Mouse (Mus musculus) heart, embryonic 15.5 days (tissue): ENCODE data around the gene Batf3. TPM values are rescaled to one million over a fixed set of nuclear protein-coding genes. Genes with fewer than 3 reads are reported as not detected.

Source experiments
- ATAC-seq: fragments of 200-750 bp; cut with Nextera tagmentation; replicated peaks from 2 replicates; pipeline ENCODE4 v1.8.0; 2017; ENCODE audit warnings: low read depth, moderate TSS enrichment; ENCODE audit not compliant: insufficient number of reproducible peaks, insufficient read depth, low FRiP score
- H3K27ac ChIP-seq: fragments of 300-500 bp; sonication (generic); 2 replicates; pipeline ENCODE4 v1.5.1; 2015; ENCODE audit warnings: mild to moderate bottlenecking, inconsistent platforms
- H3K27me3 ChIP-seq: fragments of 300-500 bp; sonication (generic); 2 replicates; pipeline ENCODE4 v1.6.1; 2015; ENCODE audit warnings: inconsistent platforms
- H3K36me3 ChIP-seq: fragments of 300-500 bp; sonication (generic); 2 replicates; pipeline ENCODE4 v1.6.1; 2015; ENCODE audit warnings: mild to moderate bottlenecking, inconsistent platforms
- H3K4me1 ChIP-seq: fragments of 300-500 bp; sonication (generic); replicated peaks from 2 replicates; pipeline ENCODE4 v1.6.1; 2015; ENCODE audit warnings: inconsistent platforms
- H3K4me2 ChIP-seq: fragments of 300-500 bp; sonication (generic); 2 replicates; pipeline ENCODE4 v1.6.1; 2015; ENCODE audit warnings: inconsistent platforms, mild to moderate bottlenecking, moderate library complexity
- H3K4me3 ChIP-seq: fragments of 300-500 bp; sonication (generic); 2 replicates; pipeline ENCODE4 v1.5.1; 2015; ENCODE audit warnings: mild to moderate bottlenecking, inconsistent platforms
- H3K9ac ChIP-seq: fragments of 300-500 bp; sonication (generic); 2 replicates; pipeline ENCODE4 v1.6.1; 2015; ENCODE audit warnings: mild to moderate bottlenecking, inconsistent platforms
- H3K9me3 ChIP-seq: fragments of 300-500 bp; sonication (generic); replicated peaks from 2 replicates; pipeline ENCODE4 v1.6.1; 2016; ENCODE audit warnings: inconsistent platforms
- WGBS: fragments of 180-500 bp; shearing (Covaris S2); methylation state at CpG from one replicate; pipeline ENCODE4 v1.1.7; 2015; ENCODE audit warnings: mixed read lengths; 5-methylcytosine and 5-hydroxymethylcytosine counted together
- polyA plus RNA-seq: library from polyadenylated mRNA; unstranded; fragments of >200 nt; fragmentation: Nextera tagmentation; extraction: Ambion mirVana; gene quantifications from 2 replicates; pipeline ENCODE4 v1.2.1, GENCODE M21; 2015

Batf3 gene
- polyA plus RNA-seq, 1 experiment from 2014 or later, result 2.0 TPM

GRCm38 (mm10) chr1:191087955-191088354 is 9.7 kb upstream of the Batf3 start:
- Histone ChIP-seq H3K4me1 (0 out of 2 replicates have a peak, but pooled peaks cover 2% of the 10 kb centered on the region), H3K4me2 (no peak overlapping the region), H3K27ac (no peak overlapping the region), H3K9me3 (no peaks in the 10 kb centered on the region), H3K27me3 (no peaks in the 10 kb centered on the region), H3K9ac (no peak overlapping the region), H3K36me3 (peaks cover 10% of the 10 kb centered on the region; the same call in 1 of the 2 replicates), H3K4me3 (no peak overlapping the region)
- WGBS, result 75% methylated on average over 5 of the region's 5 CpGs
- ATAC-seq, result no peak

GRCm38 (mm10) chr1:191089355-191089754 is 8.3 kb upstream of the Batf3 start:
- ATAC-seq, result no peak
- Histone ChIP-seq H3K27me3 (no peaks in the 10 kb centered on the region), H3K27ac (no peak overlapping the region), H3K9ac (no peak overlapping the region), H3K4me3 (no peak overlapping the region), H3K4me2 (no peak overlapping the region), H3K4me1 (0 out of 2 replicates have a peak, but pooled peaks cover 2% of the 10 kb centered on the region), H3K9me3 (no peaks in the 10 kb centered on the region), H3K36me3 (no peaks in the 10 kb centered on the region; the same call in 1 of the 2 replicates)
- 27% methylated on average over 6 of the region's 6 CpGs for WGBS

- Histone ChIP-seq H3K4me3 (no peak overlapping the region), H3K27me3 (no peaks in the 10 kb centered on the region), H3K36me3 (no peaks in the 10 kb centered on the region), H3K4me1 (peaks cover 4% of the 10 kb centered on the region), H3K4me2 (no peak overlapping the region), H3K9me3 (no peaks in the 10 kb centered on the region), H3K27ac (no peak overlapping the region), H3K9ac (no peak overlapping the region)
- ATAC-seq, result no peak
- WGBS, result 75% methylated on average over 8 of the region's 8 CpGs
Measured at GRCm38 (mm10) chr1:191092050-191092449, 5.6 kb upstream of the Batf3 start.

GRCm38 (mm10) chr1:191093578-191093977 is 4.1 kb upstream of the Batf3 start:
- Histone ChIP-seq H3K9me3 (no peaks in the 10 kb centered on the region), H3K4me3 (no peak overlapping the region), H3K4me1 (peaks cover 16% of the 10 kb centered on the region), H3K4me2 (no peak overlapping the region), H3K27me3 (peaks cover 3% of the 10 kb centered on the region), H3K27ac (no peak overlapping the region), H3K36me3 (no peaks in the 10 kb centered on the region), H3K9ac (no peak overlapping the region)
- WGBS, result 67% methylated on average over 5 of the region's 5 CpGs
- ATAC-seq, result no peak

- H3K4me1 ChIP-seq, result peaks cover 21% of the 10 kb centered on the region
- no peak overlapping the region for H3K9ac ChIP-seq
- H3K4me3 ChIP-seq, result no peak overlapping the region
Measured at GRCm38 (mm10) chr1:191095019-191095418, 2.6 kb upstream of the Batf3 start.

GRCm38 (mm10) chr1:191096871-191097681 is 571 bp upstream of the Batf3 start:
- Histone ChIP-seq H3K4me2 (peak overlapping the region; percentile 98), H3K9ac (no peak overlapping the region), H3K27me3 (peaks cover 13% of the 10 kb centered on the region), H3K36me3 (no peaks in the 10 kb centered on the region), H3K4me3 (peak overlapping the region; percentile 64), H3K27ac (no peak overlapping the region), H3K9me3 (no peaks in the 10 kb centered on the region), H3K4me1 (peaks cover 21% of the 10 kb centered on the region)
- 43% methylated on average over 14 of the region's 14 CpGs for WGBS
- ATAC-seq, result no peak; the same call in 1 of the 2 replicates

More at GRCm38 (mm10) chr1:191095019-191095418, 2.6 kb upstream of the Batf3 start:
- WGBS, result 71% methylated on average over 9 of the region's 9 CpGs
- Histone ChIP-seq H3K4me2 (no peak overlapping the region), H3K9me3 (no peaks in the 10 kb centered on the region), H3K27me3 (peaks cover 13% of the 10 kb centered on the region), H3K36me3 (no peaks in the 10 kb centered on the region), H3K27ac (no peak overlapping the region)
- no peak for ATAC-seq

GRCm38 (mm10) chr1:191099114-191099513 is 1.5 kb downstream of the Batf3 start:
- 42% methylated on average over 5 of the region's 5 CpGs for WGBS
- Histone ChIP-seq H3K27me3 (peaks cover 13% of the 10 kb centered on the region), H3K27ac (no peak overlapping the region), H3K4me2 (peak overlapping the region; percentile 98), H3K4me3 (peak overlapping the region; percentile 64; the same call in 1 of the 2 replicates), H3K9ac (no peak overlapping the region), H3K36me3 (no peaks in the 10 kb centered on the region), H3K9me3 (no peaks in the 10 kb centered on the region), H3K4me1 (peaks cover 19% of the 10 kb centered on the region)
- ATAC-seq, result no peak

GRCm38 (mm10) chr1:191099772-191100291 is 2.2 kb downstream of the Batf3 start:
- Histone ChIP-seq H3K4me2 (no peak overlapping the region), H3K27ac (no peak overlapping the region), H3K36me3 (no peaks in the 10 kb centered on the region), H3K4me1 (peaks cover 19% of the 10 kb centered on the region), H3K27me3 (peaks cover 13% of the 10 kb centered on the region), H3K9me3 (no peaks in the 10 kb centered on the region), H3K9ac (no peak overlapping the region), H3K4me3 (no peak overlapping the region)
- ATAC-seq, result no peak
- 76% methylated on average over 5 of the region's 5 CpGs for WGBS

GRCm38 (mm10) chr1:191102730-191103370 is 5.2 kb downstream of the Batf3 start:
- 78% methylated on average over 15 of the region's 15 CpGs for WGBS
- peaks cover 13% of the 10 kb centered on the region for H3K27me3 ChIP-seq
- no peak overlapping the region for H3K4me2 ChIP-seq
- H3K36me3 ChIP-seq, result no peaks in the 10 kb centered on the region
- no peak for ATAC-seq
- no peak overlapping the region for H3K9ac ChIP-seq
- no peaks in the 10 kb centered on the region for H3K9me3 ChIP-seq
- H3K4me1 ChIP-seq, result peaks cover 10% of the 10 kb centered on the region
- H3K27ac ChIP-seq, result no peak overlapping the region
- no peak overlapping the region for H3K4me3 ChIP-seq

- Histone ChIP-seq H3K9ac (no peak overlapping the region), H3K27me3 (no peaks in the 10 kb centered on the region), H3K36me3 (no peaks in the 10 kb centered on the region), H3K27ac (no peak overlapping the region), H3K4me1 (no peaks in the 10 kb centered on the region), H3K4me3 (no peak overlapping the region), H3K4me2 (no peak overlapping the region), H3K9me3 (no peaks in the 10 kb centered on the region)
- WGBS, result 76% methylated on average over 9 of the region's 9 CpGs
- no peak for ATAC-seq
Measured at GRCm38 (mm10) chr1:191105246-191105645, 7.6 kb downstream of the Batf3 start.

- H3K4me2 ChIP-seq, result no peak overlapping the region
- WGBS, result 48% methylated on average over 10 of the region's 10 CpGs
- no peaks in the 10 kb centered on the region for H3K27me3 ChIP-seq
- H3K4me1 ChIP-seq, result peaks cover 5% of the 10 kb centered on the region; the same call in 1 of the 2 replicates
- H3K9ac ChIP-seq, result no peak overlapping the region
- no peak overlapping the region for H3K4me3 ChIP-seq
- no peak overlapping the region for H3K27ac ChIP-seq
- no peak for ATAC-seq
- H3K9me3 ChIP-seq, result no peaks in the 10 kb centered on the region
- no peaks in the 10 kb centered on the region for H3K36me3 ChIP-seq
Measured at GRCm38 (mm10) chr1:191107306-191107705, 9.7 kb downstream of the Batf3 start.
